Mouse (Mus musculus) neural tube, embryonic 15.5 days (tissue): ENCODE measurements around the gene Spint1. TPM values are rescaled to one million over a fixed set of nuclear protein-coding genes. Genes with fewer than 3 reads are reported as not detected.

Experiments
- ATAC-seq: fragments of 200-750 bp; cut with Nextera tagmentation; 2 replicates; pipeline ENCODE4 v1.8.0; 2017; ENCODE audit warnings: mild to moderate bottlenecking, moderate TSS enrichment, moderate library complexity; ENCODE audit not compliant: low FRiP score
- H3K27ac ChIP-seq: fragments of 300-500 bp; sonication (generic); replicated peaks from 2 replicates; pipeline ENCODE4 v1.5.1; 2015; ENCODE audit warnings: mild to moderate bottlenecking, inconsistent platforms
- H3K27me3 ChIP-seq: fragments of 300-500 bp; sonication (generic); replicated peaks from 2 replicates; pipeline ENCODE4 v1.6.1; 2015; ENCODE audit warnings: inconsistent platforms
- H3K36me3 ChIP-seq: fragments of 300-500 bp; sonication (generic); 2 replicates; pipeline ENCODE4 v1.6.1; 2015; ENCODE audit warnings: inconsistent platforms
- H3K4me1 ChIP-seq: fragments of 300-500 bp; sonication (generic); 2 replicates; pipeline ENCODE4 v1.6.1; 2015; ENCODE audit warnings: inconsistent platforms
- H3K4me2 ChIP-seq: fragments of 300-500 bp; sonication (generic); 2 replicates; pipeline ENCODE4 v1.6.1; 2015; ENCODE audit warnings: inconsistent platforms, mild to moderate bottlenecking, moderate library complexity
- H3K4me3 ChIP-seq: fragments of 300-500 bp; sonication (generic); replicated peaks from 2 replicates; pipeline ENCODE4 v1.5.1; 2015; ENCODE audit warnings: mild to moderate bottlenecking, inconsistent platforms
- H3K9ac ChIP-seq: fragments of 300-500 bp; sonication (generic); replicated peaks from 2 replicates; pipeline ENCODE4 v1.6.1; 2015; ENCODE audit warnings: mild to moderate bottlenecking, inconsistent platforms
- H3K9me3 ChIP-seq: fragments of 300-500 bp; sonication (generic); replicated peaks from 2 replicates; pipeline ENCODE4 v1.6.1; 2016; ENCODE audit warnings: inconsistent platforms
- WGBS: fragments of 180-500 bp; shearing (Covaris S2); methylation state at CpG from one replicate; pipeline ENCODE4 v1.1.7; 2015; ENCODE audit warnings: mixed read lengths; 5-methylcytosine and 5-hydroxymethylcytosine counted together
- polyA plus RNA-seq: library from polyadenylated mRNA; unstranded; fragments of >200 nt; fragmentation: Nextera tagmentation; extraction: Ambion mirVana; gene quantifications from 2 replicates; pipeline ENCODE4 v1.2.1, GENCODE M21; 2015

Spint1 gene
- polyA plus RNA-seq, 1 experiment from 2014 or later: 0.49 TPM

DNA sequence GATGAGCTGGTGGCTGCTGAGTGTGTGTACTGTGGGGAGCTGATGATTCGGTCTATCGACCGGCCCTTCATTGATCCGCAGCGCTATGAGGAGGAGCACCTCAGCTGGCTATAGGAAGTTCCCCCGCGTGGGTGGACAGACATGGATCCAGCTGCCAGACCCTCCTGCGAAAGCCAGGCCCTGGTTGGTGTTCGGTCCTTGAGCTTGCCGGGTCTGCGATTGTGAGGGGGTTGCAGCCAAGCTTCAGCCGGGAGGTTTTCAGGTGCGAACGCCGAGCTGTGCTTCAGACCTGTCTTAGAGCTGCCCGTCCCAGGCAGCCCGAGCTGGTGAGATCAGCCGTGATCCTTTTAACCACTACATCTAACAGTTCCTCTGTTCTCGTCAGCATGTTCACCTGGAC is 60.3 kb downstream of the Spint1 start:
- no peaks in the 10 kb centered on the region for H3K27me3 ChIP-seq
- H3K4me1 ChIP-seq: peaks cover 22% of the 10 kb centered on the region
- H3K4me2 ChIP-seq: no peak overlapping the region
- H3K27ac ChIP-seq: no peak overlapping the region
- WGBS: 93% methylated on average over 19 of the region's 19 CpGs
- H3K36me3 ChIP-seq: peaks cover 60% of the 10 kb centered on the region
- no peak overlapping the region for H3K9ac ChIP-seq
- ATAC-seq: no peak
- no peak overlapping the region for H3K4me3 ChIP-seq
- no peaks in the 10 kb centered on the region for H3K9me3 ChIP-seq

DNA sequence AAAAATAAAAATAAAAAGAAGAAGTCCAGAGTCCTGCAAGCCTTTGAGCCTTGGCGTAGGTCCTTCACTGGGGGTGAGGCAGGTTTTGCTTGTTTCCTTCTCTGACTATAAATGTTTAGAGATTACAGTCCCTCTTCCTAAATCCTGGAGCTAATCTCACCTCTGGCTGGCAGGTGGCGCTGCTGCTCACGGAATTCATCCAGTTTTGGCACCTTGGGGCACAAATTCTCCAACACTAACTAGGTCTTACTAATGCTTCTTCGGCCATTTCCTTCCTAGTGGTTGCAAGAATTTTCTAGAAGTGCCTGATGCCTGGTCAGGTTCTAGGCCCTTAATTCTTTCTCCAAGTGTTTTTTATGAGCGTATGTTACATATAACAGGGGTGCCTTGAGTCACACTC is 61.2 kb downstream of the Spint1 start:
- Histone ChIP-seq H3K36me3 (peaks cover 52% of the 10 kb centered on the region), H3K27me3 (no peaks in the 10 kb centered on the region), H3K27ac (no peak overlapping the region), H3K9me3 (no peaks in the 10 kb centered on the region), H3K4me3 (no peak overlapping the region), H3K4me1 (peaks cover 22% of the 10 kb centered on the region), H3K9ac (no peak overlapping the region), H3K4me2 (no peak overlapping the region)
- no peak for ATAC-seq
- 47% methylated on average over 5 of the region's 5 CpGs for WGBS

DNA sequence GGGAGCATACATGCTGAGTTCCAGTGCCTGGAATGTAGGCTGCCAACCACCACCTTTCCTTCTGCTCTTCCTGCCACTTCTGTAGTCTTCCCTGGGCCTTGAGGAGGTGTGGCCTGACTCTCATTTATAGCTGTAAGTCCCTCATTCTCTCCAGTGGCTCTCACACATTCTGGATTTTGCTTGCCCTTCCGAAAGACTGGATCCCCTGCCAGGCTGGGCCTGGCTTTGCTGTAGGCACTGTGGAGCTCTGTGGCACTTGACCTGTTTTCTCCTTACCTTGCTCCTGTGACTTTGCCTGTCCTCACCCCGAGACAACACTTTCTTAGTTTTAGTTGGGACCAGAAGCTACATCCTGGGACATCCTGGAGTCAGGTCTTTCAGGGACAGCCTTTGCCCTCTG is 61.7 kb downstream of the Spint1 start:
- H3K4me1 ChIP-seq: peaks cover 22% of the 10 kb centered on the region
- H3K9ac ChIP-seq: no peak overlapping the region
- no peak overlapping the region for H3K4me2 ChIP-seq
- H3K27me3 ChIP-seq: no peaks in the 10 kb centered on the region
- peaks cover 47% of the 10 kb centered on the region for H3K36me3 ChIP-seq
- 91% methylated on average over 2 of the region's 2 CpGs for WGBS
- ATAC-seq: no peak
- no peaks in the 10 kb centered on the region for H3K9me3 ChIP-seq
- H3K4me3 ChIP-seq: no peak overlapping the region
- no peak overlapping the region for H3K27ac ChIP-seq

Other genes with a start within 250 kb of the Spint1 start
- 40.7 and 41.2 TPM in 2 replicates for gene Ccdc32, start 208.0 kb upstream of the Spint1 start, polyA plus RNA-seq
- gene Rpusd2, start 202.6 kb upstream of the Spint1 start, polyA plus RNA-seq: 3.7 and 4.5 TPM in 2 replicates
- gene Knl1, start 190.2 kb upstream of the Spint1 start, polyA plus RNA-seq: 5.2 and 20.1 TPM in 2 replicates
- gene Rad51, start 124.6 kb upstream of the Spint1 start, polyA plus RNA-seq: 7.3 and 17.3 TPM in 2 replicates
- gene Rmdn3, start 80.3 kb upstream of the Spint1 start, polyA plus RNA-seq: 47.7 and 49.0 TPM in 2 replicates
- gene Gchfr, start 69.6 kb upstream of the Spint1 start, polyA plus RNA-seq: 4.6 TPM in 2 replicates
- 0.69 and 0.78 TPM in 2 replicates for gene Gm14137, start 62.9 kb upstream of the Spint1 start, polyA plus RNA-seq
- 64.2 and 68.0 TPM in 2 replicates for gene Zfyve19, start 28.7 kb upstream of the Spint1 start, polyA plus RNA-seq
- 23.9 and 26.1 TPM in 2 replicates for gene Dnajc17, start 28.6 kb upstream of the Spint1 start, polyA plus RNA-seq
- gene Ppp1r14d, start 7.5 kb upstream of the Spint1 start, polyA plus RNA-seq: 0.40 TPM in 1 of 2 replicates, not detected in the other
- 39.5 and 46.6 TPM in 2 replicates for gene Rhov, start 33.9 kb downstream of the Spint1 start, polyA plus RNA-seq
- 23.7 and 23.8 TPM in 2 replicates for gene Vps18, start 51.4 kb downstream of the Spint1 start, polyA plus RNA-seq
- 3.9 and 10.4 TPM in 2 replicates for gene Dll4, start 88.4 kb downstream of the Spint1 start, polyA plus RNA-seq
- 11.3 and 12.1 TPM in 2 replicates for gene Chac1, start 113.9 kb downstream of the Spint1 start, polyA plus RNA-seq
- gene Ino80, start 240.3 kb downstream of the Spint1 start, polyA plus RNA-seq: 3.1 and 3.5 TPM in 2 replicates